Mouse (Mus musculus) lung, embryonic 16.5 days (tissue): Measurements from ENCODE around the gene Hap1. TPM values are rescaled to one million over a fixed set of nuclear protein-coding genes. Genes with fewer than 3 reads are reported as not detected.

Source experiments
- ATAC-seq: fragments of 200-750 bp; cut with Nextera tagmentation; 2 replicates; pipeline ENCODE4 v1.8.0; 2017; ENCODE audit warnings: low read depth, mild to moderate bottlenecking, moderate library complexity
- H3K27ac ChIP-seq: fragments of 300-500 bp; sonication (generic); 2 replicates; pipeline ENCODE4 v1.5.1; 2014; ENCODE audit warnings: mild to moderate bottlenecking, control low read depth, low read length
- H3K27me3 ChIP-seq: fragments of 300-500 bp; sonication (generic); 2 replicates; pipeline ENCODE4 v1.6.1; 2014; ENCODE audit warnings: low read depth, low read length, mixed read lengths; ENCODE audit not compliant: control insufficient read depth, insufficient read depth
- H3K36me3 ChIP-seq: fragments of 300-500 bp; sonication (generic); 2 replicates; pipeline ENCODE4 v1.6.1; 2014; ENCODE audit warnings: low read length; ENCODE audit not compliant: control insufficient read depth, insufficient read depth
- H3K4me1 ChIP-seq: fragments of 300-500 bp; sonication (generic); replicated peaks from 2 replicates; pipeline ENCODE4 v1.6.1; 2014; ENCODE audit warnings: low read length, mixed read lengths; ENCODE audit not compliant: control insufficient read depth, insufficient read depth
- H3K4me2 ChIP-seq: fragments of 300-500 bp; sonication (generic); 2 replicates; pipeline ENCODE4 v1.6.1; 2014; ENCODE audit warnings: low read depth, low read length, control low read depth
- H3K4me3 ChIP-seq: fragments of 300-500 bp; sonication (generic); 2 replicates; pipeline ENCODE4 v1.5.1; 2014; ENCODE audit warnings: mild to moderate bottlenecking, low read length, control low read depth
- H3K9ac ChIP-seq: fragments of 300-500 bp; sonication (generic); 2 replicates; pipeline ENCODE4 v1.6.1; 2014; ENCODE audit warnings: low read length, control low read depth
- H3K9me3 ChIP-seq: fragments of 300-500 bp; sonication (generic); 2 replicates; pipeline ENCODE4 v1.6.1; 2016; ENCODE audit warnings: low read length; ENCODE audit not compliant: control insufficient read depth
- WGBS: fragments of 180-500 bp; shearing (Covaris S2); extraction: QIAGEN DNeasy Blood & Tissue Kit; methylation state at CpG from one replicate; pipeline ENCODE4 v1.1.7; 2014; 5-methylcytosine and 5-hydroxymethylcytosine counted together
- polyA plus RNA-seq: library from polyadenylated mRNA; unstranded; fragments of >200 nt; fragmentation: Nextera tagmentation; extraction: Ambion mirVana; gene quantifications from 2 replicates; pipeline ENCODE4 v1.2.1, GENCODE M21; 2015

The Hap1 gene
- polyA plus RNA-seq, 1 experiment from 2014 or later = 19.7 TPM

DNA sequence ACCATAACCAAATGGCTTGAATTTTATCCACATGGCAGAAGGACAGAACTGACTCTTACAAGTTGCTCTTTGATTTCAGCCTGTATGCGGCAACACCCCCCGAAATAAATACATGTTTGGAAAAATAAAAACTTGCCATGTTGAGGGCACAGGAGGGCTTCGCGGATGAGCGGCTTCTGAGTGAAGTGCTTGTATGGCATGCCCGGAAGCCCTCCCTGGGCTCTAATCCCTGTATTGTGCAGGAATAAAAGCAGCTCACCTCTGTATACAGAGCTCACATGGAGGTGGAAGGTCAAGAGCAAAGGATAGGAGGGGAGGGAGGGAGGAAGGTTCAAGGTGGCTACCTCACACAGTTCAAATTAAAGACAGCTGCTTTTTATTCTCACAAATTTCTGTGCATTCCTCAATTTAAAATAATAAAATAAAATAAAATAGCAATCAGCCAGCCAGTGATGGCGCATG lies 36.0 kb upstream of the Hap1 start:
- Histone ChIP-seq H3K27ac (peak overlapping the region; percentile 92), H3K4me3 (no peak overlapping the region), H3K4me1 (peaks cover 93% of the 10 kb centered on the region), H3K36me3 (no peaks in the 10 kb centered on the region), H3K9me3 (no peaks in the 10 kb centered on the region), H3K27me3 (no peaks in the 10 kb centered on the region), H3K9ac (no peak overlapping the region), H3K4me2 (no peak overlapping the region)
- no peak for ATAC-seq
- 93% methylated on average over 7 of the region's 7 CpGs for WGBS

DNA sequence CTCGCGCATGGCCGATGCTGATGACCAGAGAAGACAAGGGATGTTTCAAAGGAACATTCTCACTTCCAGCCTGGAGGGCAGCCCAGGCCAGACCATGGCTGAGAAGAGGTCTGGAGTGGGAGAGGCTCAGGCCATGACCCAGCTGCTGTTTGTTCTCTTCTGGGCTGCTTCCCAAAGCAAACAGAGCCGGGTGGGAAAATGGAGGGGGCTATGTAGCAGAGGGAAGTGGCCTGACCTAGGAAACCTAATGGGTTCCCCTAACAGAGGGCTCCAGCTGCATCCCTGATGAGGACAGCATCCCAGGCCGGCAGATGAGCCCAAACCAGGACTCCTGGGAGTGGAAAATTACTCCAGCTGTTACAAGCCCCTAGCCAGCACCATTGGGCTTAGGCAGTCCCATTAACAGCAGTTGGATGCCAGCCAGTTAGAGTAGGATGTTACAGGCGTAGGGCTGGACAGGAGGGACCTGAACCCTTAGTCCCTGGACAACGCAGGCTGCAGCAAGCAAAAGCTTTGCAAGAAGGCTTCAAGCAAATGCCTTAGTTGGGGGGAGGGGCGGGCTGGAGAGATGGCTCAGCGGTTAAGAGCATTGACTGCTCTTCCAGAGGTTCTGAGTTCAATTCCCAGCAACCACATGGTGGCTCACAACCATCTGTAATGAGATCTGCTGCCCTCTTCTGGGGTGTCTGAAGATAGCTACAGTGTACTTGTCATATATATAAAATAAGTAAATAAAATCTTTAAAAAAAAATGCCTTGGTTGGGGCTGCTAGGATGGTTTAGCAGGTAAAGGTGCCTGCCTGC lies 35.4 kb upstream of the Hap1 start:
- 30% methylated on average over 9 of the region's 9 CpGs for WGBS
- Histone ChIP-seq H3K27me3 (no peaks in the 10 kb centered on the region), H3K4me2 (0 out of 2 replicates have a peak overlapping the region, but pooled peaks have one; percentile 13), H3K4me3 (no peak overlapping the region), H3K9ac (no peak overlapping the region), H3K36me3 (no peaks in the 10 kb centered on the region), H3K9me3 (no peaks in the 10 kb centered on the region), H3K27ac (peak overlapping the region; percentile 92), H3K4me1 (peaks cover 96% of the 10 kb centered on the region)
- ATAC-seq = peak; percentile 67

DNA sequence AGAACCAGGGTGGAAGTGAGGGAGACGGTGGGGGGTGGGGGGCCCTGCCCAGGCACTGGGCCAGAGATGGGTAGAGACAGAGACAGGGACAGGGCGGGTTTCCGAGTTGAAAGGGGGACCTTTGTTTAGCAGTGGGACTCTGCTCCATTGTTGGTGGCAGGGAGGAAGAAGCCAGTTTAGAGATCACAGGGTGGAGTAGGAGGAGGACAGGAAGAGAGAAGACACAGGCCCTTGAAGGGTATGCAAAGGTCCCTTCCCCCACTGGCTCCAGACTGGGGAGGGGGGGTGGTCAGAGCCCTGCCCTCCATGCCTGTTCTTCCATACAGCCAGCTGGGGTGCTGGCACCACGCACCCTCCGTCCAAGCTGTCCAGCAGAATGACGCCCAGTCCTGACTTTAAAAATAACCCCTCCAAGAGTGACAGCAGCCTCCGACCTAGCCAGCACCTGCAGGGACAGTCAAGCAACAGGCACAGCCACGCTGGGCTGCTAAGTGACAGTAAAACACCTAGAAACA lies 34.1 kb upstream of the Hap1 start:
- Histone ChIP-seq H3K4me3 (no peak overlapping the region), H3K9ac (peak overlapping the region; percentile 37; the same call in 1 of the 2 replicates), H3K4me2 (peak overlapping the region; percentile 25), H3K9me3 (no peaks in the 10 kb centered on the region), H3K27ac (peak overlapping the region; percentile 92), H3K4me1 (peaks cover 90% of the 10 kb centered on the region), H3K36me3 (peaks cover 9% of the 10 kb centered on the region), H3K27me3 (no peaks in the 10 kb centered on the region)
- WGBS = 40% methylated on average over 8 of the region's 8 CpGs
- ATAC-seq = peak; percentile 44

DNA sequence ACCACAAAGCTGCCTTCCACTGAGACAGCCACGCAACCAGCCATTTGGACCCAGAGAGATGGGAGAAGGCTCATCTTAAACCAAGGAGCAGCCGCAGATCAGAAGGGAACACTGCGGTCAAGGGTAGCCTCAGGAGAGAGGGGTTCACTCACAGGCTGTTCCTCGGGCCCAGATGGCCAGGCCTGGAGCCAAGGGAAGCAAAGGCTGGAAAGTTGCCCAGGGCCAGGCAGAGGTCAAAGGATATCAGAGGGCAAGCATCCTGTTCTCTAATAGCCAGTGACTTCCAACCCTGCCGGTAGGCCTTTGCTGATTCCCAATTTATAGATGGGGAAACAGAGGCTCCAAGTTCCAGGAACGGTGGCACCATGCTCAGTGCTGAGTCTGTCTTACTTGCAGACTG lies 32.7 kb upstream of the Hap1 start:
- peak overlapping the region; percentile 48 for H3K9ac ChIP-seq
- ATAC-seq = no peak
- 50% methylated on average over 6 of the region's 6 CpGs for WGBS
- H3K4me2 ChIP-seq = peak overlapping the region; percentile 40
- peak overlapping the region; percentile 92 for H3K27ac ChIP-seq
- peaks cover 76% of the 10 kb centered on the region for H3K4me1 ChIP-seq
- peaks cover 19% of the 10 kb centered on the region for H3K36me3 ChIP-seq
- H3K27me3 ChIP-seq = no peaks in the 10 kb centered on the region
- H3K9me3 ChIP-seq = no peaks in the 10 kb centered on the region
- no peak overlapping the region for H3K4me3 ChIP-seq

DNA sequence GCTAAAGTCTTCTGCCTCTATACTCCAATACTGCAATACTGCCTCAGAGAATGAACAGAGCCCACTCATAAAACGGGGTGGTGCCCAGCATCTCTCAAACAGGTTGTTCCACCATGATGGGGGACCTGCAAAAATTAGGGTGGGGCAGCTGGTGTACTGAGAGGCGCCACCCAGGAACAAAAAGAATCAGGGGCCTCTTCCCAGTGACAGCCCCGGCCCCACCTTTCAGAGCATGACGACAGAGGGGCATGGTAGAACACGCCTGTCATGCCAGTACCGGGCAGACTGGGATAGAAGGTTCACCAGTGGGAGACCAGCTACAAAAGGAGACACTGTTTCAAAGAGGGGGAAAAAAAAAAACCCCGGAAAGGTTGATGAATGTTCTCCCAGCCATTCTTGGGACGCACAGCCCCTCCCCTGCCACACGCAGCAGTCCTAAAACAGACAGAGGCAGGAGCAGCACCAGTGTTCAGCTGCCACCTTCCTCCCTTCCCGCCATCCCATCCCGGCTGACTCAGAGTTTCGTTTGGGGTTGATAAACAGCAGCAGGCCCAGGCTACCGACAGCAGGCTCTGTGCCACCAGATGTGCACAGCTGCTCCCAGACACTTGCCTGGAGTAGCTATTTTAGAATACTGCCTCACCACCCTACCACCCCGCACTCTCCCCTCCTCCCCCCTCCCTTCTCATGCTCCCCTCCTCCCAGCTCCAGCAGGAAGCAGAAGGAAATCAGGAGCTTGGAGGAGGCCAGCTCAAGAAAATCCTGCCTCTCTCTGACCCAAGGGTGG lies 31.9 kb upstream of the Hap1 start:
- Histone ChIP-seq H3K9ac (peak overlapping the region; percentile 48), H3K4me3 (peak overlapping the region; percentile 5; the same call in 1 of the 2 replicates), H3K27me3 (no peaks in the 10 kb centered on the region), H3K36me3 (peaks cover 26% of the 10 kb centered on the region), H3K9me3 (no peaks in the 10 kb centered on the region), H3K27ac (peak overlapping the region; percentile 92), H3K4me2 (peak overlapping the region; percentile 40), H3K4me1 (peaks cover 67% of the 10 kb centered on the region)
- WGBS = 18% methylated on average over 14 of the region's 14 CpGs
- peak; percentile 62 for ATAC-seq

DNA sequence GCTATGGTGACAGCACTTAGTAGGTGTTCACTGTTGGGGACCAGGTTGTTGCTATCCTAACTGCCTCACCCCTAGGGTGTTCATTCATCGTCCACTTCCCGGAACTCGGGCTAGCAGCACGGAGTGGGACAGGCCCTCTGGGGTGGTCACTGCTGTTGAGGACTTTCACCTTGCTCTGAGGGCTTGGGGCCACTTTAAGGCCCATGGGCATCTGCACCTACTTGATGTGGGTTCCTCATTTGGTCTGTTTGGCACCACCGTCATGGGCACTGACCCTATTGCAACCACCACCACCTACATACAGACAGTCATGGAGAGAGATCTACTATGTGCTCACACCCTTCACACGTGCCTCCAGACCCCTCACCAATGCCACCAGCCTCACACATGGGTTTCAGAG lies 31.2 kb upstream of the Hap1 start:
- H3K27ac ChIP-seq = peak overlapping the region; percentile 92
- no peaks in the 10 kb centered on the region for H3K27me3 ChIP-seq
- peaks cover 31% of the 10 kb centered on the region for H3K36me3 ChIP-seq
- no peak for ATAC-seq
- peaks cover 61% of the 10 kb centered on the region for H3K4me1 ChIP-seq
- H3K9ac ChIP-seq = 0 out of 2 replicates have a peak overlapping the region, but pooled peaks have one; percentile 11
- 79% methylated on average over 6 of the region's 6 CpGs for WGBS
- H3K9me3 ChIP-seq = no peaks in the 10 kb centered on the region
- no peak overlapping the region for H3K4me3 ChIP-seq
- H3K4me2 ChIP-seq = peak overlapping the region; percentile 40

DNA sequence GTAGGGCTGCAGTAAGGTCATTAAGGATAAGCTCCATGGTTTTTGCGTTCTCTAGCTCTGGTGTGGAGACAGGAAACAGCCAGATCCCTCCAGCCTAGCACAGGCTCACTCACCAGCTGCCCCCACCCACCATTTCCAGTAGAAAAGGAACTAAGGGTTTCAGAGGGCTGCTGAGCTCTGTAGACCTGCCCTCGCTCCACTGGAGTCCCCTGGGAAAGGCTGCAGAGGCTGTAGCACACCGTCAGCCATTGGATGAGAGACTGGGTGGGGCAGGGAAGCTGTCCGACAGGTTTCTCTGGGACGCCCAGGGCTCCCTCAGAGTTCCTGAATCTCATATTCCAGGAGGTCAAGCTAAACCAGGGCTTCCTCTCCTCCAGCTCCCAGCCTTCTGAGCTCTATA lies 30.7 kb upstream of the Hap1 start:
- no peak overlapping the region; the same call in 1 of the 2 replicates for H3K9ac ChIP-seq
- no peak overlapping the region for H3K4me3 ChIP-seq
- H3K4me1 ChIP-seq = peaks cover 56% of the 10 kb centered on the region
- no peaks in the 10 kb centered on the region for H3K27me3 ChIP-seq
- peak overlapping the region; percentile 92 for H3K27ac ChIP-seq
- peak; percentile 66 for ATAC-seq
- H3K9me3 ChIP-seq = no peaks in the 10 kb centered on the region
- peak overlapping the region; percentile 40 for H3K4me2 ChIP-seq
- WGBS = 47% methylated on average over 5 of the region's 5 CpGs
- H3K36me3 ChIP-seq = peaks cover 36% of the 10 kb centered on the region

DNA sequence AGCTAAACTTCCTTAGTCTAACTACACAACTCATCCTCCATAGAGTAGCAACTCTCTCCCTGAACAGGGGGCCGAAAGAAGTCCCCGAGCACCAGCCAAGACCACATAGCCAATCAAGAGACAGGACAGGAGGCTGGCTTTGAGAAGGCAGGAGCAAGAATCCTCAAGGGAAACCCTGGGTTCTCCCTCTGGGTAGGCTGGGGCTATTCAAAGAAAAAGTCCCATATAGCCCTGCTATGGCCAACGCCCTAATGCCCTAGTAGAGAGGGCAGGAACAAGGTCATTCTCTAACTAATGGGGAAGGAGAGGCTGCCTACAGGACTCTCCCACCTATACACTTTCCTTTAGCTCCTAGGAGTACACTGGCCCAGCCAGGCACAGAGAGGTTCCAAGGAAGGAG lies 29.1 kb upstream of the Hap1 start:
- WGBS = 94% methylated on average over 3 of the region's 3 CpGs
- Histone ChIP-seq H3K36me3 (peaks cover 48% of the 10 kb centered on the region), H3K4me1 (peaks cover 40% of the 10 kb centered on the region), H3K4me2 (no peak overlapping the region), H3K27me3 (no peaks in the 10 kb centered on the region), H3K4me3 (no peak overlapping the region), H3K9ac (0 out of 2 replicates have a peak overlapping the region, but pooled peaks have one; percentile 32), H3K27ac (no peak overlapping the region), H3K9me3 (no peaks in the 10 kb centered on the region)
- no peak for ATAC-seq

DNA sequence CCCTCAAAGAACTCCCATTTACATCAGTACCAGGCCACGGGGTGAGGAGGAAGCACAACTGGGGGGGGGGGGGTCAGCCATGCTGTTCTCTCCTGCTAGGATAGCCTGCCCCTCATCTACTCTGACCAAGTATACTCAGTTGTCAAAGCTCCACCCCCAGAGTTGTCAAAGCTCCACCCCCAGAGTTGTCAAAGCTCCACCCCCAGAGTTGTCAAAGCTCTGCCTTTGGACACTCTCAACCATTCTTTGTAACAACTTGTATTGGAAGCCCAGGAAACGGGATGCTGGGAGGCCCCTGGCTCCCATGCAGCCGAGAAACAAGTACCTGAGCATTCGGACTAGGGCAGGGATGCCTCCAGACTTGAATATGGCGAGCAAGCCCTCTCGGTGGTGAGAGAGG lies 26.8 kb upstream of the Hap1 start:
- ATAC-seq = no peak
- no peak overlapping the region for H3K4me2 ChIP-seq
- H3K27ac ChIP-seq = no peak overlapping the region
- H3K9ac ChIP-seq = no peak overlapping the region
- 79% methylated on average over 6 of the region's 6 CpGs for WGBS
- H3K36me3 ChIP-seq = peaks cover 65% of the 10 kb centered on the region
- peaks cover 17% of the 10 kb centered on the region for H3K4me1 ChIP-seq
- no peak overlapping the region for H3K4me3 ChIP-seq
- H3K9me3 ChIP-seq = no peaks in the 10 kb centered on the region
- no peaks in the 10 kb centered on the region for H3K27me3 ChIP-seq
